21 mouse cellular contexts compared by ENCODE assay signal in genomic region chr9:75545514-75545913, GRCm38 (mm10). TPM values are rescaled to one million over a fixed set of nuclear protein-coding genes. Genes with fewer than 3 reads are reported as not detected.
DNase-seq lines count a peak whose midpoint lies in the region; ATAC-seq lines count a peak whose summit lies in the region.
"Had no signal": no experiment of that assay in that cellular context is flagged by ENCODE, and none has a peak within 500 bp of the region (broad histone marks: within the 10 kb centered on the region; RNA-seq: fewer than 3 reads in every experiment).

No protein-coding gene starts in this region.

- H3K4me2 ChIP-seq in kidney, embryonic 16.5 days (replicated peaks; ENCODE audit: low read depth, low read length): no peak overlapping the region
- H3K4me2 ChIP-seq in intestine, embryonic 15.5 days (replicated peaks): no peak overlapping the region
- no peak overlapping the region for H3K4me2 ChIP-seq in liver, embryonic 11.5 days
- no peak overlapping the region for H3K4me2 ChIP-seq in forebrain, embryonic 12.5 days
- H3K4me2 ChIP-seq: embryonic facial prominence, embryonic 12.5 days; forebrain, embryonic 15.5 days; limb, embryonic 15.5 days; midbrain, embryonic 11.5 days had no signal

- H3K4me3 ChIP-seq in kidney, embryonic 16.5 days (ENCODE audit: low read length): no peak overlapping the region
- no peak overlapping the region for H3K4me3 ChIP-seq in intestine, embryonic 15.5 days (replicated peaks)
- H3K4me3 ChIP-seq in liver, embryonic 11.5 days (ENCODE audit: low read depth, low read length): no peak overlapping the region
- H3K4me3 ChIP-seq in forebrain, embryonic 12.5 days (replicated peaks): no peak overlapping the region
- H3K4me3 ChIP-seq: embryonic facial prominence, embryonic 12.5 days; forebrain, embryonic 15.5 days; layer of hippocampus, adult 2 months; limb, embryonic 15.5 days had no signal

- DNase-seq in kidney, adult 11 months: no peak
- DNase-seq in liver, embryonic 11.5 days (ENCODE audit: low spot score): no peak
- DNase-seq: adrenal gland, adult 2 months; cerebellum, adult 9-10 months; heart, postnatal 36 days; kidney, adult 9 months; layer of hippocampus, postnatal 36 days; lung, postnatal 10 days; retina, postnatal 1 day; thymus, postnatal 14 days had no signal

- WGBS in kidney, embryonic 16.5 days: 80% methylated on average over 8 of the region's 8 CpGs
- 78% methylated on average over 8 of the region's 8 CpGs for WGBS in intestine, embryonic 15.5 days
- 69% methylated on average over 8 of the region's 8 CpGs for WGBS in liver, embryonic 11.5 days
- WGBS in forebrain, embryonic 12.5 days: 87% methylated on average over 8 of the region's 8 CpGs

- peaks cover 50% of the 10 kb centered on the region for H3K4me1 ChIP-seq in kidney, embryonic 16.5 days (ENCODE audit: insufficient read depth, low read length)
- peaks cover 9% of the 10 kb centered on the region; the same call in 1 of the 2 replicates for H3K4me1 ChIP-seq in intestine, embryonic 15.5 days (replicated peaks)
- peaks cover 15% of the 10 kb centered on the region for H3K4me1 ChIP-seq in liver, embryonic 11.5 days (replicated peaks; ENCODE audit: control insufficient read depth, insufficient read depth, low read length)
- peaks cover 10% of the 10 kb centered on the region for H3K4me1 ChIP-seq in forebrain, embryonic 12.5 days

- no peaks in the 10 kb centered on the region for H3K27me3 ChIP-seq in kidney, embryonic 16.5 days (ENCODE audit: insufficient read depth, low read length)
- H3K27me3 ChIP-seq in intestine, embryonic 15.5 days (replicated peaks): no peaks in the 10 kb centered on the region
- H3K27me3 ChIP-seq in liver, embryonic 11.5 days (replicated peaks; ENCODE audit: control insufficient read depth, insufficient read depth, low read length): no peaks in the 10 kb centered on the region
- H3K27me3 ChIP-seq in forebrain, embryonic 12.5 days: no peaks in the 10 kb centered on the region
- H3K27me3 ChIP-seq: embryonic facial prominence, embryonic 12.5 days; forebrain, embryonic 15.5 days; limb, embryonic 15.5 days had no signal

- H3K36me3 ChIP-seq in kidney, embryonic 16.5 days (ENCODE audit: insufficient read depth, low read length): no peaks in the 10 kb centered on the region
- no peaks in the 10 kb centered on the region for H3K36me3 ChIP-seq in intestine, embryonic 15.5 days
- H3K36me3 ChIP-seq in liver, embryonic 11.5 days (ENCODE audit: control insufficient read depth, insufficient read depth, low read length): no peaks in the 10 kb centered on the region
- H3K36me3 ChIP-seq in forebrain, embryonic 12.5 days (replicated peaks): no peaks in the 10 kb centered on the region
- H3K36me3 ChIP-seq: embryonic facial prominence, embryonic 12.5 days; forebrain, embryonic 15.5 days; limb, embryonic 15.5 days had no signal

- H3K9me3 ChIP-seq in kidney, embryonic 16.5 days (ENCODE audit: low read length): peaks cover 4% of the 10 kb centered on the region; the same call in 1 of the 2 replicates
- no peaks in the 10 kb centered on the region for H3K9me3 ChIP-seq in intestine, embryonic 15.5 days
- H3K9me3 ChIP-seq in liver, embryonic 11.5 days (ENCODE audit: control insufficient read depth, low read length): no peaks in the 10 kb centered on the region
- 0 out of 2 replicates have a peak, but pooled peaks cover 2% of the 10 kb centered on the region for H3K9me3 ChIP-seq in forebrain, embryonic 12.5 days
- H3K9me3 ChIP-seq: embryonic facial prominence, embryonic 12.5 days; forebrain, embryonic 15.5 days; limb, embryonic 15.5 days had no signal

- peak overlapping the region; percentile 65; the same call in 1 of the 2 replicates for H3K27ac ChIP-seq in kidney, embryonic 16.5 days (ENCODE audit: low read length)
- no peak overlapping the region for H3K27ac ChIP-seq in intestine, embryonic 15.5 days
- no peak overlapping the region for H3K27ac ChIP-seq in liver, embryonic 11.5 days (ENCODE audit: low read depth, low read length)
- no peak overlapping the region for H3K27ac ChIP-seq in forebrain, embryonic 12.5 days
- H3K27ac ChIP-seq: embryonic facial prominence, embryonic 12.5 days; forebrain, embryonic 15.5 days; layer of hippocampus, adult 2 months; limb, embryonic 15.5 days had no signal

- H3K9ac ChIP-seq in kidney, embryonic 16.5 days (replicated peaks; ENCODE audit: low read length): no peak overlapping the region
- no peak overlapping the region for H3K9ac ChIP-seq in intestine, embryonic 15.5 days
- H3K9ac ChIP-seq in liver, embryonic 11.5 days (ENCODE audit: low read depth, low read length): no peak overlapping the region
- no peak overlapping the region for H3K9ac ChIP-seq in forebrain, embryonic 12.5 days
- H3K9ac ChIP-seq: embryonic facial prominence, embryonic 12.5 days; forebrain, embryonic 15.5 days; limb, embryonic 15.5 days had no signal

- ATAC-seq in kidney, embryonic 16.5 days (ENCODE audit: low FRiP score, low TSS enrichment): no peak
- ATAC-seq in intestine, embryonic 15.5 days: 0 out of 2 replicates have a peak, but pooled peaks have one; percentile 44
- peak; percentile 72 for ATAC-seq in liver, embryonic 11.5 days (replicated peaks; ENCODE audit: low FRiP score)
- peak; percentile 70 for ATAC-seq in megakaryocyte-erythroid progenitor cell, adult 5-6 weeks (replicated peaks; ENCODE audit: low FRiP score, low TSS enrichment, poor library complexity, severe bottlenecking)
- ATAC-seq in frontal cortex, adult (ENCODE audit: low TSS enrichment): no peak
- ATAC-seq in forebrain, embryonic 12.5 days (ENCODE audit: low FRiP score): no peak
- ATAC-seq: forebrain, embryonic 15.5 days; hindbrain, embryonic 16.5 days had no signal

RNA-seq across cellular contexts. Expression of gene Tmod3, which starts 13.9 kb away (rescaled TPM):
- 157 and 167 TPM in 2 replicates for polyA plus RNA-seq in kidney, embryonic 16.5 days (2015; fragmentation: Nextera tagmentation; extraction: Ambion mirVana)
- 98.6 and 105 TPM in 2 replicates for polyA plus RNA-seq in intestine, embryonic 15.5 days (2015; fragmentation: Nextera tagmentation; extraction: Ambion mirVana)
- polyA plus RNA-seq in liver, embryonic 11.5 days (2014; fragmentation: Nextera tagmentation; extraction: Ambion mirVana): 63.2 and 63.6 TPM in 2 replicates
- 26.5 and 30.0 TPM in 2 replicates for total RNA-seq in megakaryocyte-erythroid progenitor cell, adult 5-6 weeks (2014; fragmentation: Nextera tagmentation)
- total RNA-seq in megakaryocyte-erythroid progenitor cell, adult 5-6 weeks (2017): 45.0 and 65.9 TPM in 2 replicates
- 101 and 103 TPM in 2 replicates for polyA plus RNA-seq in forebrain, embryonic 12.5 days (2016; fragmentation: Nextera tagmentation; extraction: Ambion mirVana)

Comparison
In these comparisons a context has a peak if more than half of its experiments do, and no peak if none do; other contexts are left out.
1. ATAC-seq: peak in intestine, embryonic 15.5 days (single experiment), liver, embryonic 11.5 days (single experiment) and megakaryocyte-erythroid progenitor cell, adult 5-6 weeks (single experiment); none in kidney, embryonic 16.5 days (single experiment), frontal cortex, adult (single experiment) and forebrain, embryonic 12.5 days (single experiment).